ENCODE assay signal across 11 mouse cellular contexts in the genomic region with DNA sequence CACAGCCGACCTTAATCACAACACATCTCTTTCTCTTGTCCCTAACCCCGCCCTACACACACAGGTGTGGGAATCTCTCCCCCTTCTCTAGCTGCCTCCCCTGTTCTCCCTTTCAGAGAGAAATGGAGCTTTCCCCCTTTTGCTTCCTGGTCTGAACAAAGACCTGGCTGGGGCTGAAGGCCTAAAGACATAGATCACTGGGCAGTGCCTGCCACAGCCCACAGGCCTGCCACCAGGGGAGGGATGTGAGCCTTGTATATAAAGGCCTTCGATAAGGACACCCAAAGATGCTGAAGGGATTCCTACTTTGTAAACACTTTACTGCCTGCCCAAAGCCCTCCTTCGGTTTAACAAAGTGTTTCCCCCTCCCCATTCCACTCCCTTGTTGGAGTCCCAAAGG. TPM values are rescaled to one million over a fixed set of nuclear protein-coding genes. Genes with fewer than 3 reads are reported as not detected.
DNase-seq lines count a peak whose midpoint lies in the region; ATAC-seq and TF ChIP-seq lines count a peak whose summit lies in the region.
"Had no signal": no experiment of that assay in that cellular context is flagged by ENCODE, and none has a peak within 500 bp of the region (broad histone marks: within the 10 kb centered on the region; RNA-seq: fewer than 3 reads in every experiment).

No protein-coding gene starts in this region.

- no peaks in the 10 kb centered on the region for H3K36me3 ChIP-seq in heart, embryonic 13.5 days
- no peaks in the 10 kb centered on the region for H3K36me3 ChIP-seq in E14TG2a.4 (ENCODE audit: insufficient read depth, low read length)
- no peaks in the 10 kb centered on the region for H3K36me3 ChIP-seq in forebrain, embryonic 11.5 days (ENCODE audit: control insufficient read depth, insufficient read depth, low read length)
- no peaks in the 10 kb centered on the region for H3K36me3 ChIP-seq in limb, embryonic 15.5 days

- WGBS in heart, embryonic 13.5 days: 14% methylated on average over 4 of the region's 4 CpGs
- WGBS in forebrain, embryonic 11.5 days: 3% methylated on average over 4 of the region's 4 CpGs
- 15% methylated on average over 4 of the region's 4 CpGs for WGBS in limb, embryonic 15.5 days

- H3K27me3 ChIP-seq in heart, embryonic 13.5 days (replicated peaks): peaks cover 83% of the 10 kb centered on the region
- peaks cover 77% of the 10 kb centered on the region for H3K27me3 ChIP-seq in E14TG2a.4 (ENCODE audit: insufficient read depth, low read length)
- H3K27me3 ChIP-seq in forebrain, embryonic 11.5 days (ENCODE audit: control insufficient read depth, insufficient read depth, low read length): peaks cover 34% of the 10 kb centered on the region
- H3K27me3 ChIP-seq in limb, embryonic 15.5 days: peaks cover 68% of the 10 kb centered on the region

- no peak for ATAC-seq in heart, embryonic 13.5 days (ENCODE audit: extremely low read depth, insufficient number of reproducible peaks, low FRiP score, low TSS enrichment)
- no peak for ATAC-seq in forebrain, embryonic 11.5 days (replicated peaks; ENCODE audit: low FRiP score)
- no peak for ATAC-seq in limb, embryonic 15.5 days (ENCODE audit: insufficient number of reproducible peaks, low FRiP score, low TSS enrichment, low read depth)

- H3K9me3 ChIP-seq in heart, embryonic 13.5 days: no peaks in the 10 kb centered on the region
- no peaks in the 10 kb centered on the region for H3K9me3 ChIP-seq in E14TG2a.4 (ENCODE audit: low read length)
- no peaks in the 10 kb centered on the region for H3K9me3 ChIP-seq in forebrain, embryonic 11.5 days (ENCODE audit: control insufficient read depth, low read length)
- H3K9me3 ChIP-seq in limb, embryonic 15.5 days: no peaks in the 10 kb centered on the region

- TF ChIP-seq CTCF in E14TG2a.4 (conservative IDR thresholded peaks at IDR 0.05; ENCODE audit: low read length): no peak

- no peak overlapping the region for H3K27ac ChIP-seq in heart, embryonic 13.5 days (replicated peaks)
- H3K27ac ChIP-seq in forebrain, embryonic 11.5 days (ENCODE audit: low read depth, low read length): no peak overlapping the region
- no peak overlapping the region for H3K27ac ChIP-seq in limb, embryonic 15.5 days

- peak overlapping the region; percentile 58; the same call in 1 of the 2 replicates for H3K4me3 ChIP-seq in heart, embryonic 13.5 days
- H3K4me3 ChIP-seq in E14TG2a.4 (replicated peaks; ENCODE audit: low read length): peak overlapping the region; percentile 79
- peak overlapping the region; percentile 53; the same call in 1 of the 2 replicates for H3K4me3 ChIP-seq in forebrain, embryonic 11.5 days (ENCODE audit: low read depth, low read length)
- peak overlapping the region; percentile 50; the same call in 1 of the 2 replicates for H3K4me3 ChIP-seq in limb, embryonic 15.5 days

- DNase-seq in heart, postnatal 10 days: no peak
- no peak for DNase-seq in forebrain, embryonic 11.5 days (ENCODE audit: low spot score)
- DNase-seq in thymus, postnatal 4 days: no peak
- DNase-seq in left cerebral cortex, postnatal 25 days (ENCODE audit: low spot score in 2 of 2): no peak
- DNase-seq in adrenal gland, adult 18-20 months (ENCODE audit: low spot score in 2 of 2): no peak
- DNase-seq: B cell, adult 2 months; layer of hippocampus, adult 9-11 months had no signal

- H3K4me1 ChIP-seq in heart, embryonic 13.5 days: peaks cover 21% of the 10 kb centered on the region
- H3K4me1 ChIP-seq in E14TG2a.4 (replicated peaks; ENCODE audit: low read depth, low read length): peaks cover 42% of the 10 kb centered on the region
- H3K4me1 ChIP-seq in forebrain, embryonic 11.5 days (replicated peaks; ENCODE audit: control insufficient read depth, insufficient read depth, low read length): peaks cover 9% of the 10 kb centered on the region
- peaks cover 22% of the 10 kb centered on the region for H3K4me1 ChIP-seq in limb, embryonic 15.5 days

- intact Hi-C loops in heart, postnatal 10 days (cut with DNase I): no loop called here
- intact Hi-C loops in left cerebral cortex, postnatal 25 days (cut with DNase I): loop anchor here (5.0 kb wide), 2 partner anchors 251 to 364 kb away; no protein-coding TSS in a partner anchor

- peak overlapping the region; percentile 88 for H3K4me2 ChIP-seq in heart, embryonic 13.5 days
- H3K4me2 ChIP-seq in forebrain, embryonic 11.5 days (ENCODE audit: low read depth, low read length, severe bottlenecking): no peak overlapping the region; the same call in 1 of the 2 replicates
- H3K4me2 ChIP-seq in limb, embryonic 15.5 days: peak overlapping the region; percentile 99; the same call in 1 of the 2 replicates

- no peak overlapping the region for H3K9ac ChIP-seq in heart, embryonic 13.5 days
- no peak overlapping the region for H3K9ac ChIP-seq in forebrain, embryonic 11.5 days (ENCODE audit: low read length)
- no peak overlapping the region for H3K9ac ChIP-seq in limb, embryonic 15.5 days

RNA-seq across cellular contexts. Expression of gene Ptprt, which starts 0.8 kb away (rescaled TPM):
- polyA plus RNA-seq in heart, embryonic 13.5 days (2015; fragmentation: Nextera tagmentation; extraction: Ambion mirVana): 0.20 and 0.33 TPM in 2 replicates
- total RNA-seq in heart, postnatal 10 days (2021): under 1 TPM; 0.25 to 0.67 TPM
- 1.2 and 1.8 TPM in 2 replicates for polyA plus RNA-seq in forebrain, embryonic 11.5 days (2014; fragmentation: Nextera tagmentation; extraction: Ambion mirVana)
- 0.93 and 1.9 TPM in 2 replicates for polyA plus RNA-seq in limb, embryonic 15.5 days (2015; fragmentation: Nextera tagmentation; extraction: Ambion mirVana)
- total RNA-seq in left cerebral cortex, postnatal 25 days (2021): 100 to 1,000 TPM in 1 of 2 experiments, 10 to 100 TPM in 1; 94.2 to 103 TPM
- total RNA-seq in adrenal gland, adult 18-20 months (2021): under 1 TPM; 0.03 TPM
- total RNA-seq: megakaryocyte progenitor cell, adult 5-6 weeks had no signal

Comparison
In these comparisons a context has a peak if more than half of its experiments do, and no peak if none do; other contexts are left out.
1. RNA of gene Ptprt, which starts 0.8 kb away (total RNA-seq): 94.2 to 103 TPM in left cerebral cortex, postnatal 25 days; 0.25 to 0.67 TPM in heart, postnatal 10 days and 0.03 TPM in adrenal gland, adult 18-20 months; every median in the first group is over 10 times any median in the second.
2. Peak in every context shown above with its lines, with median percentiles within 50 percentile points of each other: H3K4me3 ChIP-seq.